Mouse (Mus musculus): Measurements from ENCODE around the gene Myog. TPM values are rescaled to one million over a fixed set of nuclear protein-coding genes. Genes with fewer than 3 reads are reported as not detected.

Gene Myog
- polyA plus RNA-seq, 1 experiment from 2014 or later: 0.11 TPM

- Histone ChIP-seq H3K36me3 (no peaks in the 10 kb centered on the region), H3K4me3 (no peak overlapping the region), H3K9me3 (no peaks in the 10 kb centered on the region), H3K9ac (replicated peaks) (no peak overlapping the region), H3K27me3 (0 out of 2 replicates have a peak, but pooled peaks cover 5% of the 10 kb centered on the region), H3K4me2 (replicated peaks) (no peak overlapping the region), H3K27ac (replicated peaks) (no peak overlapping the region), H3K4me1 (peaks cover 3% of the 10 kb centered on the region; the same call in 1 of the 2 replicates)
- ATAC-seq (ENCODE audit: low FRiP score, low read depth): no peak
- 32% methylated on average over 5 of the region's 5 CpGs for WGBS
Observed at GRCm38 (mm10) chr1:134272754-134273250, 17.0 kb upstream of the Myog start.

DNA sequence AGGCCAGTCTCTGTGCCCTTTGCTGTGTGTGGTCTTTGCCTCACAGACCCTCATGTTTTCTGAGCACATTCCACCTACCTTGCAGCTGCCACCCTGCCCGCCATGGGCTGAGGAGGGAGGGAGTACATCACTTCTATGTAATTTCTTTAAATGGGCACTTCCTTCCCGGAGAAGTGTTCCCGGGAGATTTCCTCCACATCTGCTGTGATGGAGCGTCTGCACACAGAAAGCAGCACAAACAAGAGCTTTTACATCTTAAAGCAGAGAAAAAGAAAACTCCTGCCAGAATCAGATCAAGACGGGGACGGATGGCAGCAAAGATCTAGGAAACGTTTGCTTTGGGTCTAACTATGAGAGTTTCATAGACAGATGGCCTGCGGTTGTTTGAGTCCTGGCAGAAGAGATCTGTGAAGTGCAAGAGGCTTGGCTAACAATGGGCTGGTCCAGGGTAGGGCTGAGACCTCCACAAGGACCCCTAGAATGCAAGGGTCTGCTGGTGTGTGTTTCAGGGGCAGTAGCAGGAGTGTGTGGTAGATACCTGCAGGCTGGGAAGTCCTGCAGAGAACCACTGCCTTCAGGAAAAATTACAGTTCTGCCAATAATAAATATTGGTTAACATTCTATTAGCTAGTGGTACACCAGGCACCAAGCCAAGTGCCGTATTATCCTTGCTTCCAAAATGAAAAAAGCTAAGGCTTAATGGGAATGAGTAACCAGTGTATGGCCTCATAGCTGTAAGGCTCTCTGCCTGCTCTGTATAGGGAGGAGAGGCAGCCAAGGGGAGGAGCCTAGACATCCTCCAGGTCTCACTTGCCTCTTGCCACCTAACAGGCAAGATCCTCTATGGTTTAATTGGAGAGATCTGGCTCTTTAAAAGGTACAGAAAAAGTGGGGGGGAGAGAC is 16.0 kb upstream of the Myog start:
- H3K4me2 ChIP-seq (replicated peaks): no peak overlapping the region
- no peaks in the 10 kb centered on the region for H3K9me3 ChIP-seq
- no peak overlapping the region for H3K27ac ChIP-seq (replicated peaks)
- ATAC-seq (ENCODE audit: low FRiP score, low read depth): no peak
- H3K4me3 ChIP-seq: no peak overlapping the region
- 0 out of 2 replicates have a peak, but pooled peaks cover 5% of the 10 kb centered on the region for H3K27me3 ChIP-seq
- no peak overlapping the region for H3K9ac ChIP-seq (replicated peaks)
- H3K4me1 ChIP-seq: peaks cover 3% of the 10 kb centered on the region; the same call in 1 of the 2 replicates
- WGBS: 59% methylated on average over 9 of the region's 9 CpGs
- no peaks in the 10 kb centered on the region for H3K36me3 ChIP-seq

GRCm38 (mm10) chr1:134274483-134274920 is 15.3 kb upstream of the Myog start:
- no peaks in the 10 kb centered on the region for H3K9me3 ChIP-seq
- 85% methylated on average over 7 of the region's 7 CpGs for WGBS
- peaks cover 3% of the 10 kb centered on the region; the same call in 1 of the 2 replicates for H3K4me1 ChIP-seq
- H3K27me3 ChIP-seq: 0 out of 2 replicates have a peak, but pooled peaks cover 5% of the 10 kb centered on the region
- no peak for ATAC-seq (ENCODE audit: low FRiP score, low read depth)
- no peak overlapping the region for H3K4me2 ChIP-seq (replicated peaks)
- H3K9ac ChIP-seq (replicated peaks): no peak overlapping the region
- H3K4me3 ChIP-seq: no peak overlapping the region
- no peak overlapping the region for H3K27ac ChIP-seq (replicated peaks)
- H3K36me3 ChIP-seq: no peaks in the 10 kb centered on the region

DNA sequence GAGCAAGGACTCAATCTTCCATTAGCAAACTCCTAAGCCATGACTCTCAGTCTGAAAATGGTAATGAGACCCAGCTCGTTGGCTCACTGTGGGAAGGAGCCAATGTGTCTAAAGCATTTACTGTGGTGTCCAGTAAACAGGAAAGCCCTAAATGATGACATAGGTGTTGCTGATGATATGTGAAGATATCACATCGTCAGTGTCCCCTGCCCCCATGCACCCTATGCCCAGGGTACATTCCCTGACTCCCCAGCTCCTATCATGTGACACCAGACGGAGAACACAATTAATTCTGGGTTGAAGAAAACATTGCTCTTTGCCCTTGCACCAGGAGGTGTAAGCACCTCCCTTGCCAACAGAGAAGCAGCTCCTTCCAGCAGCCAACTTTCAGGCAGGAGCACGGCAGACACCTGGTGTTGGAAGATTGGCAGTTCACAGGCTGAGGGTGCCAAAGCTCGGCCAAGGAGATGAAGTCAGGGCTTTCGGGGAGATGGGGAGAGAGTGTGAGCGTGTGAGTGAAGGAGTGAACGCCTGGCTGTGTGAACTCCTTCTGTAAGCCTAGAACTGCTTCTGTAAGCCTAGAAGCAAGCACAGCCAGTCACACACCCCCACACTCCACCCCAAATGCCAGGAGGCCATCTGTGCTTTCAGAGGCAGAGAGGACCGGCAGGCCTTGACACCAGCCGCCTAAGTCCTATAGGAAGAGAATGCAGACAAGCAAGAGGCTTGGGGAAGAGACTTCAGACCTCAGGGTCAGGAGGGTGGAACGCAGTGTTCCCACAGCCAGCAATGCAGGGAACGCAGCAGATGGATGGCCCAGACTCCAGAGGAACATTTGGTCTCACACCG is 13.9 kb upstream of the Myog start:
- no peaks in the 10 kb centered on the region for H3K36me3 ChIP-seq
- WGBS: 80% methylated on average over 13 of the region's 13 CpGs
- ATAC-seq (ENCODE audit: low FRiP score, low read depth): no peak
- H3K9me3 ChIP-seq: no peaks in the 10 kb centered on the region
- no peak overlapping the region for H3K4me3 ChIP-seq
- H3K4me1 ChIP-seq: peaks cover 3% of the 10 kb centered on the region; the same call in 1 of the 2 replicates
- no peak overlapping the region for H3K9ac ChIP-seq (replicated peaks)
- H3K27me3 ChIP-seq: 0 out of 2 replicates have a peak, but pooled peaks cover 5% of the 10 kb centered on the region
- H3K27ac ChIP-seq (replicated peaks): no peak overlapping the region
- no peak overlapping the region for H3K4me2 ChIP-seq (replicated peaks)

GRCm38 (mm10) chr1:134276823-134277222 is 13.0 kb upstream of the Myog start:
- Histone ChIP-seq H3K27me3 (0 out of 2 replicates have a peak, but pooled peaks cover 5% of the 10 kb centered on the region), H3K9me3 (no peaks in the 10 kb centered on the region), H3K4me1 (peaks cover 3% of the 10 kb centered on the region; the same call in 1 of the 2 replicates), H3K36me3 (no peaks in the 10 kb centered on the region), H3K4me3 (no peak overlapping the region), H3K4me2 (replicated peaks) (no peak overlapping the region), H3K9ac (replicated peaks) (no peak overlapping the region), H3K27ac (replicated peaks) (no peak overlapping the region)
- ATAC-seq (ENCODE audit: low FRiP score, low read depth): no peak
- WGBS: 77% methylated on average over 7 of the region's 7 CpGs

- Histone ChIP-seq H3K4me3 (no peak overlapping the region), H3K27me3 (no peaks in the 10 kb centered on the region), H3K9me3 (no peaks in the 10 kb centered on the region), H3K36me3 (no peaks in the 10 kb centered on the region), H3K9ac (replicated peaks) (no peak overlapping the region), H3K4me1 (no peaks in the 10 kb centered on the region), H3K4me2 (replicated peaks) (no peak overlapping the region), H3K27ac (replicated peaks) (no peak overlapping the region)
- no peak for ATAC-seq (ENCODE audit: low FRiP score, low read depth)
- 74% methylated on average over 5 of the region's 5 CpGs for WGBS
Observed at GRCm38 (mm10) chr1:134280174-134280573, 9.6 kb upstream of the Myog start.

DNA sequence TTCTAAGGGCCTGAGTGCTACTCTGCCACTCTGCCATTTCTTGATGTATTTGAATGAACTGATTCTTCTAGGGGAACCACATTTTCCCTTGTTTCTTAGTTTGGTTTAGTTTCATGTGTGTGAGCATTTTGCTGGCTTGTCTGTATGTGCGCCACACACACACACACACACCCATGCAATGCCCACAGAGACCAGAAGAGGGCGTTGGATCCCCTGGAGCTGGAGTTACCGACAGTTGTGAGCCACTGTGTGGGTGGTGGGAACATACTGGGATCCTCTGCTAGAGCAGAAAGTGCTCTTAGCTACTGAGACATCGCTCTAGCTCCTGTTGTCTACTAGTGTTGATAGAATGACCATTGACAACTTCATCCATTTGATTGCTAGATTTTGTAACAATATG is 8.2 kb upstream of the Myog start:
- H3K4me2 ChIP-seq (replicated peaks): no peak overlapping the region
- H3K27me3 ChIP-seq: no peaks in the 10 kb centered on the region
- H3K4me1 ChIP-seq: no peaks in the 10 kb centered on the region
- H3K27ac ChIP-seq (replicated peaks): no peak overlapping the region
- H3K4me3 ChIP-seq: no peak overlapping the region
- no peaks in the 10 kb centered on the region for H3K36me3 ChIP-seq
- no peak overlapping the region for H3K9ac ChIP-seq (replicated peaks)
- H3K9me3 ChIP-seq: no peaks in the 10 kb centered on the region
- 79% methylated on average over 4 of the region's 4 CpGs for WGBS
- no peak for ATAC-seq (ENCODE audit: low FRiP score, low read depth)

GRCm38 (mm10) chr1:134282342-134282741 is 7.4 kb upstream of the Myog start:
- Histone ChIP-seq H3K4me1 (no peaks in the 10 kb centered on the region), H3K4me2 (replicated peaks) (no peak overlapping the region), H3K27ac (replicated peaks) (no peak overlapping the region), H3K9me3 (no peaks in the 10 kb centered on the region), H3K36me3 (no peaks in the 10 kb centered on the region), H3K4me3 (no peak overlapping the region), H3K9ac (replicated peaks) (no peak overlapping the region), H3K27me3 (no peaks in the 10 kb centered on the region)
- WGBS: 80% methylated on average over 3 of the region's 3 CpGs
- no peak for ATAC-seq (ENCODE audit: low FRiP score, low read depth)

- Histone ChIP-seq H3K9me3 (no peaks in the 10 kb centered on the region), H3K9ac (replicated peaks) (no peak overlapping the region), H3K4me1 (no peaks in the 10 kb centered on the region), H3K36me3 (no peaks in the 10 kb centered on the region), H3K27me3 (no peaks in the 10 kb centered on the region), H3K4me3 (no peak overlapping the region), H3K27ac (replicated peaks) (no peak overlapping the region), H3K4me2 (replicated peaks) (no peak overlapping the region)
- ATAC-seq (ENCODE audit: low FRiP score, low read depth): no peak
- WGBS: 57% methylated on average over 1 of the region's 1 CpGs
Observed at GRCm38 (mm10) chr1:134283108-134283507, 6.7 kb upstream of the Myog start.

DNA sequence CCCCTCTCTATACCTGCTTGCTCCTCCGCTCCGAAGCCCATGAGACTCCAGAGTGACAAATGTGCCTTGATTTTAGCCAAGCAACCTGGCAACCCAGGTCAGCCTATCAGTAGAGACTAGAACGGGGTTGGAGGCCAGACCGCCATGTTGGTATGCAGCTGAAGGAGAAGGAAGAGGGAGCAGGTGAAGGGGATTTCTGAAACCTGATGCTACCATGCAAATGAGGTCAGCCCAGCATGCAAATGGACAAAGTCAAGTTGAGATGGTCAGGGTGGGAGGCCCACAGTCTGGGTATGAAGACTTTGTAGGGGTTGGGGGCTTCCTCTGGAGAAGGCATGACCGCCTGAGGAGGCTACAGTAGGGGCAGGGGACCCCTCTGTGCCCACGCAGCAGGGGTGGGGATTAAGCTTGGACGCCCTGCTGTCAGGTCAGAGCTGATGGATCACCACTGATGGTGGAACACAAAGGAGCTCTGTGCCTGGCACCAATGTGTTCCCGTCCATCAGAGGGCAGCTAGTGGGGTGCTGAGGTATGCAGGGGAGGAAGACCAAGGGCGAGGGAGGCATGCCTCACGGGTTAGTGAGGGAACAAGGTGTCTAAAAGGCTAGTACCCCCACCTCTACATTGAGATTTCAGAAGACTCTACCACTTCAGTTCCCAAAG is 4.2 kb upstream of the Myog start:
- Histone ChIP-seq H3K4me1 (peaks cover 6% of the 10 kb centered on the region), H3K4me2 (replicated peaks) (no peak overlapping the region), H3K9ac (replicated peaks) (no peak overlapping the region), H3K27me3 (no peaks in the 10 kb centered on the region), H3K4me3 (no peak overlapping the region), H3K36me3 (no peaks in the 10 kb centered on the region), H3K9me3 (no peaks in the 10 kb centered on the region), H3K27ac (replicated peaks) (no peak overlapping the region)
- ATAC-seq (ENCODE audit: low FRiP score, low read depth): no peak
- WGBS: 64% methylated on average over 10 of the region's 10 CpGs

DNA sequence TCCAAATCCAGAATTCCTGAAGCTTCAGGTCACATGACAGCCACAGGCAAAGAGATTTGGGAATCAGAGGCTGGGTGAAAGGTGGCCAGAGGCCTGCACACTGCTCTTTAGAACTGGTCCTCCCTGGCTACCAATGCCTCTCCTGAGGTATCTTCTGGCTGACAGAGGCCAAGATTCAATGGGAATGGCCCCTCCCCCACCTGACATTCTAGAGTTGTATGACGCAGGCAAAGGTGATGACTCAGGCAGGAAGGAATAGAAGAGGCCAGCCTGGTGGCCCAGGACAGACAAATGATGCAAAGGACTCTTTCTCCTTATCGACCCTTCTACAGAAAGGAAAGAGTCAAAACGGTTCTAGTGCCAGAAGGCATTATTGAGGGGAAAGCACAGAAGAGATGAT is 1.6 kb upstream of the Myog start:
- no peak for ATAC-seq (ENCODE audit: low FRiP score, low read depth)
- no peaks in the 10 kb centered on the region for H3K36me3 ChIP-seq
- H3K9me3 ChIP-seq: no peaks in the 10 kb centered on the region
- peaks cover 12% of the 10 kb centered on the region for H3K4me1 ChIP-seq
- no peaks in the 10 kb centered on the region for H3K27me3 ChIP-seq
- no peak overlapping the region for H3K9ac ChIP-seq (replicated peaks)
- no peak overlapping the region for H3K4me3 ChIP-seq
- 81% methylated on average over 3 of the region's 3 CpGs for WGBS
- no peak overlapping the region for H3K4me2 ChIP-seq (replicated peaks)
- no peak overlapping the region for H3K27ac ChIP-seq (replicated peaks)
